Mouse (Mus musculus) stomach, embryonic 16.5 days (tissue): ENCODE measurements around the gene Gm8765. TPM values are rescaled to one million over a fixed set of nuclear protein-coding genes. Genes with fewer than 3 reads are reported as not detected.
"Not testable (repeated sequence)": the region's sequence is repeated elsewhere in the genome, so short reads cannot be mapped to it uniquely, and the experiment has no call there.

Experiments used
- ATAC-seq: fragments of 200-750 bp; cut with Nextera tagmentation; 2 replicates; pipeline ENCODE4 v1.8.0; 2017; ENCODE audit warnings: moderate number of reproducible peaks, moderate TSS enrichment; ENCODE audit not compliant: insufficient read depth, low FRiP score
- H3K27ac ChIP-seq: fragments of 300-500 bp; sonication (generic); 2 replicates; pipeline ENCODE4 v1.5.1; 2014; ENCODE audit warnings: low read length
- H3K27me3 ChIP-seq: fragments of 300-500 bp; sonication (generic); 2 replicates; pipeline ENCODE4 v1.6.1; 2014; ENCODE audit warnings: low read length, control low read depth, mixed read lengths; ENCODE audit not compliant: control insufficient read depth, insufficient read depth
- H3K36me3 ChIP-seq: fragments of 300-500 bp; sonication (generic); 2 replicates; pipeline ENCODE4 v1.6.1; 2014; ENCODE audit warnings: low read length; ENCODE audit not compliant: control insufficient read depth, insufficient read depth
- H3K4me1 ChIP-seq: fragments of 300-500 bp; sonication (generic); 2 replicates; pipeline ENCODE4 v1.6.1; 2014; ENCODE audit warnings: low read length, control low read depth, mixed read lengths; ENCODE audit not compliant: control insufficient read depth, insufficient read depth
- H3K4me2 ChIP-seq: fragments of 300-500 bp; sonication (generic); 2 replicates; pipeline ENCODE4 v1.6.1; 2014; ENCODE audit warnings: low read depth, low read length, mixed read lengths
- H3K4me3 ChIP-seq: fragments of 300-500 bp; sonication (generic); replicated peaks from 2 replicates; pipeline ENCODE4 v1.5.1; 2014; ENCODE audit warnings: mild to moderate bottlenecking, low read length
- H3K9ac ChIP-seq: fragments of 300-500 bp; sonication (generic); 2 replicates; pipeline ENCODE4 v1.6.1; 2014; ENCODE audit warnings: low read length
- H3K9me3 ChIP-seq: fragments of 300-500 bp; sonication (generic); replicated peaks from 2 replicates; pipeline ENCODE4 v1.6.1; 2016; ENCODE audit warnings: low read length, control low read depth; ENCODE audit not compliant: control insufficient read depth
- WGBS: fragments of 180-500 bp; shearing (Covaris S2); extraction: QIAGEN DNeasy Blood & Tissue Kit; methylation state at CpG from one replicate; pipeline ENCODE4 v1.1.7; 2014; 5-methylcytosine and 5-hydroxymethylcytosine counted together
- microRNA-seq: library from miRNA; unstranded; fragments of <30 nt; microRNA quantifications from one replicate; pipeline ENCODE4, GENCODE M21; 2016
- polyA plus RNA-seq: library from polyadenylated mRNA; unstranded; fragments of >200 nt; fragmentation: Nextera tagmentation; extraction: Ambion mirVana; gene quantifications from 2 replicates; pipeline ENCODE4 v1.2.1, GENCODE M21; 2015

Gene Gm8765
- polyA plus RNA-seq, result not detected in 2 replicates

DNA sequence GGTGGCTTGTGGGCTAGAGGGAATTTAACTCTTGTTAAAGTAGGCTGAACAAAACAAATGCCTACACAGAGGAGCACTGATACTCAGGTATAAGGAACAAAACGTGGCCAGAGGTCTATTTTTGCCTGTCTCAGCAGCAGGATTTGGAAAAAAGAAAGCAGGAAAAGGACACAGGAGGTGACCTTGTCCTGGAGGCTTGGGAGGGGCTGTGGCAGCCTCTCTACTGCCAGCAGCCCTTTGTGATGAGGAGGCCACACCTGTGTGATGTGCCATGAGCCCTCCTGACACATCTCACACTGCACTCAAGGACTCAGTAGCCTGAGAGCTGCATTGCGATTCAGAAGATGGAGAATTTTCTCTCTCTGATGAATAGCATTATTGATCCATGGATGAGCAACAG, at the start of gene Gm8765:
Gene Gm8765 (plus strand): TSS at position 301 of the 400 bp plus-strand sequence.
- not testable (repeated sequence) for ATAC-seq, H3K9ac ChIP-seq, H3K27ac ChIP-seq, H3K4me1 ChIP-seq, H3K27me3 ChIP-seq, H3K4me3 ChIP-seq, H3K4me2 ChIP-seq, H3K9me3 ChIP-seq, H3K36me3 ChIP-seq
- 23% methylated on average over 1 of the region's 2 CpGs for whole genome bisulfite sequencing

DNA sequence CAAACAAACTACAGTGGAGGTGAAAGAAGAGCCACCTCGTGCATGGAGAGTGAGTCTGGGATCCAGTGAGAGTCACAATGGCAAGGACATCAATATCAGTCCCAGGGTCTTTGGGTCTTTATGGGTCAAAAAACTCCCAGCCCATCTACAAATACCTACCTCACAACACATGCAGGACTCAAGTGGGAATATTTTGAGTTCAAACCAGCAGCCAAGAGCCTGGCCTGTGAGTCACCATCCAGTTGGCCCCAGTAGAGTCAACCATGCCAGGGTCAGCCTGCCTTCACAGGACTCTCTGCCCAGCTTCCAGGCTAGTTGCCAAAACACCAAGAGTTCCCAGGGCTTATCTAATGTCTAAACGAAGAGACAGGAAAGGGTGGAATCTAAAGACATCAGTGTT, 49.3 kb upstream of the Gm8765 start:
- not testable (repeated sequence) for H3K9ac ChIP-seq, H3K9me3 ChIP-seq, H3K36me3 ChIP-seq, H3K4me3 ChIP-seq, H3K4me1 ChIP-seq, H3K27ac ChIP-seq, H3K4me2 ChIP-seq, H3K27me3 ChIP-seq, ATAC-seq
- 77% methylated on average over 2 of the region's 2 CpGs for WGBS

GRCm38 (mm10) chr13:50750282-50750681, 52.2 kb downstream of the Gm8765 start:
- H3K27me3 ChIP-seq, H3K27ac ChIP-seq, H3K9me3 ChIP-seq, H3K4me2 ChIP-seq, H3K4me3 ChIP-seq, H3K9ac ChIP-seq, H3K4me1 ChIP-seq, H3K36me3 ChIP-seq, ATAC-seq: not testable (repeated sequence)

- Histone ChIP-seq H3K9ac (no peak overlapping the region), H3K9me3 (no peaks in the 10 kb centered on the region), H3K4me1 (no peaks in the 10 kb centered on the region), H3K27me3 (no peaks in the 10 kb centered on the region), H3K4me3 (no peak overlapping the region), H3K4me2 (no peak overlapping the region), H3K36me3 (no peaks in the 10 kb centered on the region), H3K27ac (no peak overlapping the region)
- WGBS, result 88% methylated on average over 2 of the region's 2 CpGs
- ATAC-seq, result no peak
Observed at GRCm38 (mm10) chr13:50751732-50752131, 53.6 kb downstream of the Gm8765 start.

GRCm38 (mm10) chr13:50752961-50753360, 54.8 kb downstream of the Gm8765 start:
- H3K27me3 ChIP-seq, H3K27ac ChIP-seq, H3K9me3 ChIP-seq, H3K9ac ChIP-seq, H3K4me3 ChIP-seq, H3K4me2 ChIP-seq, ATAC-seq, H3K4me1 ChIP-seq, H3K36me3 ChIP-seq: not testable (repeated sequence)

Small RNA genes lying within 50 kb of the gene (microRNA-seq; reads per million reads assigned to microRNA genes)
- gene Gm23952, result not detected

Other genes with a start within 250 kb of the Gm8765 start
- not detected in 2 replicates for gene Nutm2, start 231.0 kb upstream of the Gm8765 start, polyA plus RNA-seq
- not detected in 2 replicates for gene Gm904, start 55.1 kb upstream of the Gm8765 start, polyA plus RNA-seq